Mouse (Mus musculus): ENCODE results near the gene Iqcj. TPM values are rescaled to one million over a fixed set of nuclear protein-coding genes. Genes with fewer than 3 reads are reported as not detected.

Iqcj gene
- 0.75 and 1.1 TPM in 2 replicates for polyA plus RNA-seq (2015; fragmentation: Nextera tagmentation; extraction: Ambion mirVana)

- WGBS = 38% methylated on average over 15 of the region's 15 CpGs
- peak within 1 kb of the TSS; percentile 33 for H3K9ac ChIP-seq
- H3K27ac ChIP-seq (replicated peaks) = peak within 1 kb of the TSS; percentile 76
- peaks cover 16% of the 10 kb centered on the region for H3K4me1 ChIP-seq (replicated peaks)
- peak within 1 kb of the TSS; percentile 53 for H3K4me2 ChIP-seq
- H3K4me3 ChIP-seq = peak within 1 kb of the TSS; percentile 35
- H3K9me3 ChIP-seq = no peaks in the 10 kb centered on the region
- peak; percentile 51; the same call in 1 of the 2 replicates for ATAC-seq (ENCODE audit: low FRiP score, low read depth)
- no peaks in the 10 kb centered on the region for H3K36me3 ChIP-seq
- no peaks in the 10 kb centered on the region for H3K27me3 ChIP-seq
Observed at GRCm38 (mm10) chr3:67892026-67892705, at the start of gene Iqcj, which contains the start of gene Iqschfp. Gene Iqcj (plus strand): TSS chr3:67892220. Gene Iqschfp (plus strand): TSS chr3:67892232.

DNA sequence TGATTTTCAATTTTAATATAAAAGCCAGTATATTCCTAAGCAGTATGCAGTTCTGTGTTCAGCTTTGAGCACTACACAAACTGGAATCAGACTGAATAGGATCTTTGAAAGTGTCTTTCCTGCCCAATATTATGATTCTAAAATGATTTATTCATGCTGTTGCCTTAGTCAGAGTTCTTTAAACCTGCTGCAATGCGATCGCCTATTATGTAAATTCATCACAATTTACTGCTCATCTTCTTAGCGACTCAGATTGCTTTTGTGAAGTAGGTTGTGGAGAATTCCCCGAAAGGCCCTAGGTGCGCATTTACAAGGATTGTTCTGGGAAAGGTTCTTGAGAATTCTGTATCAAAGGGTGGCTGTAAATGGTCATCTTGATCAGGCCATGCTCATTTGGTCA lies 39.6 kb upstream of the Iqcj start:
- Histone ChIP-seq H3K4me1 (replicated peaks) (no peaks in the 10 kb centered on the region), H3K9me3 (no peaks in the 10 kb centered on the region), H3K9ac (no peak overlapping the region), H3K36me3 (no peaks in the 10 kb centered on the region), H3K27me3 (no peaks in the 10 kb centered on the region), H3K4me3 (no peak overlapping the region), H3K27ac (replicated peaks) (no peak overlapping the region), H3K4me2 (no peak overlapping the region)
- ATAC-seq (ENCODE audit: low FRiP score, low read depth) = no peak
- 69% methylated on average over 5 of the region's 5 CpGs for WGBS

- Histone ChIP-seq H3K27me3 (no peaks in the 10 kb centered on the region), H3K4me2 (no peak overlapping the region), H3K4me1 (replicated peaks) (no peaks in the 10 kb centered on the region), H3K9me3 (no peaks in the 10 kb centered on the region), H3K9ac (no peak overlapping the region), H3K36me3 (no peaks in the 10 kb centered on the region), H3K27ac (replicated peaks) (no peak overlapping the region), H3K4me3 (no peak overlapping the region)
- no peak for ATAC-seq (ENCODE audit: low FRiP score, low read depth)
- 95% methylated on average over 3 of the region's 3 CpGs for WGBS
Observed at GRCm38 (mm10) chr3:67861524-67861923, 30.5 kb upstream of the Iqcj start.

GRCm38 (mm10) chr3:67867420-67868065 lies 24.5 kb upstream of the Iqcj start:
- H3K4me1 ChIP-seq (replicated peaks) = no peaks in the 10 kb centered on the region
- H3K9me3 ChIP-seq = no peaks in the 10 kb centered on the region
- no peak overlapping the region for H3K4me3 ChIP-seq
- WGBS = 55% methylated on average over 13 of the region's 13 CpGs
- ATAC-seq (ENCODE audit: low FRiP score, low read depth) = no peak
- no peaks in the 10 kb centered on the region for H3K27me3 ChIP-seq
- H3K27ac ChIP-seq (replicated peaks) = no peak overlapping the region; the same call in 1 of the 2 replicates
- H3K9ac ChIP-seq = no peak overlapping the region
- no peak overlapping the region for H3K4me2 ChIP-seq
- no peaks in the 10 kb centered on the region for H3K36me3 ChIP-seq

DNA sequence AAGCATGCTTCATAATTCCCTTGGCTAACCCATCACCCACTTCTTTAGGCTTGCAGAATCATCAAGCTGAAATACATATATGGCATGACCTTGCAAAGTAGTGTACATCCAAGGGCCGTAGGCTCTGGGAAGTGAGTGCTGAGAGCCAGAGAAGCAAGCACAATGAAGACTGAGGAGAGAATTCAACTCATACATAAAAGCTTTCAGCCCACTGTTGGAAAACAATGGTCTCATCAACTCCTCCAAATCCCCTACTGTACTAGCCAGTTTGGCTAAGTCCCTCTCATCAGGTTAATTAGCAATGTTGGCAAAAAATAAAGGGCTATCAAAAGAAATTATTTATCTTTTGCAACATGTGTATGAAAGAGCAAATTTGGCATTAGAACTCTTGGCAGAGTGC lies 22.6 kb upstream of the Iqcj start:
- Histone ChIP-seq H3K4me1 (replicated peaks) (no peaks in the 10 kb centered on the region), H3K4me3 (no peak overlapping the region), H3K36me3 (no peaks in the 10 kb centered on the region), H3K9ac (no peak overlapping the region), H3K27ac (replicated peaks) (no peak overlapping the region), H3K27me3 (no peaks in the 10 kb centered on the region), H3K4me2 (no peak overlapping the region), H3K9me3 (no peaks in the 10 kb centered on the region)
- 59% methylated on average over 1 of the region's 1 CpGs for WGBS
- no peak for ATAC-seq (ENCODE audit: low FRiP score, low read depth)

- H3K4me2 ChIP-seq = no peak overlapping the region
- H3K27me3 ChIP-seq = no peaks in the 10 kb centered on the region
- no peak for ATAC-seq (ENCODE audit: low FRiP score, low read depth)
- 80% methylated on average over 4 of the region's 4 CpGs for WGBS
- H3K4me1 ChIP-seq (replicated peaks) = no peaks in the 10 kb centered on the region
- H3K27ac ChIP-seq (replicated peaks) = no peak overlapping the region
- no peak overlapping the region for H3K4me3 ChIP-seq
- H3K9me3 ChIP-seq = no peaks in the 10 kb centered on the region
- H3K9ac ChIP-seq = no peak overlapping the region
- H3K36me3 ChIP-seq = no peaks in the 10 kb centered on the region
Observed at GRCm38 (mm10) chr3:67877253-67877652, 14.8 kb upstream of the Iqcj start.

DNA sequence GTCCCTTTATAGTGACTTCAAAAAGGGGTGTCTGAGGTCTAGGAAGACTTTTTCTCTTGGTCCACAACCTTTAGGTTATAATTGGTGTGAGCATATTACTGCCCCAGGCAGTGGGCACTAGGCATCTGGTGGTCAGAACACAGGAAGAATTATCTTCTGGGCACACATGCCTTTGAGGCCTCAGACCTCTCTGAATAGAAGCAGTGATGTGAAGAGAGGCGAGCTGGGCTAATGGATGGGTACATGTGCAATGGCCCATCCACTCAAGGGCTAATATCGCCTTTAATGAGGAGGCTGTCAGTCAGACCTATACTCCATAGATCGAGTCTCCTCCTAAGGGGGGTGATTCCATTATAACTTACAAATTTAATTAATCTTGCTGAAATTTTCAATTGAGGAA lies 7.7 kb upstream of the Iqcj start:
- Histone ChIP-seq H3K9ac (no peak overlapping the region), H3K36me3 (no peaks in the 10 kb centered on the region), H3K27me3 (no peaks in the 10 kb centered on the region), H3K4me3 (no peak overlapping the region), H3K9me3 (no peaks in the 10 kb centered on the region), H3K4me1 (replicated peaks) (no peaks in the 10 kb centered on the region), H3K27ac (replicated peaks) (no peak overlapping the region), H3K4me2 (no peak overlapping the region)
- 53% methylated on average over 3 of the region's 3 CpGs for WGBS
- no peak for ATAC-seq (ENCODE audit: low FRiP score, low read depth)

DNA sequence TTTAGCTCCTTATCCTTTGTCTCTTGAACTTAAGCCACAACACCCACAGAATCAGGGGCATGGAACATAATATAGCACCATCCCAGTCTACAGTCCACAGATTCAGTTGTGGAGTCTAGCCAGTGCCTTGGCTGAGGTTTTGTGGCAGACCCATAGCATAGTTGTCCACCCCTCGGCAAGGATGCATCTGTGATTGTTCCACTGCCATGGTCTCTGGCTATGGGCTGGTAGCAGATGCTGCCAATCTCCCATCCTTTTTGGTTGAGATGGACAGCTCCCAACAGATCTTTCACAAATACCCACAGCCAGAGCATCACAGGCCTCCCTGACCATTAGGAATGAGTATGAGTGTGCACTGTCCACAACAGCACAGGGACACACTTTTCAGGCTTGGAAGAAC lies 5.8 kb upstream of the Iqcj start:
- H3K9ac ChIP-seq = no peak overlapping the region

DNA sequence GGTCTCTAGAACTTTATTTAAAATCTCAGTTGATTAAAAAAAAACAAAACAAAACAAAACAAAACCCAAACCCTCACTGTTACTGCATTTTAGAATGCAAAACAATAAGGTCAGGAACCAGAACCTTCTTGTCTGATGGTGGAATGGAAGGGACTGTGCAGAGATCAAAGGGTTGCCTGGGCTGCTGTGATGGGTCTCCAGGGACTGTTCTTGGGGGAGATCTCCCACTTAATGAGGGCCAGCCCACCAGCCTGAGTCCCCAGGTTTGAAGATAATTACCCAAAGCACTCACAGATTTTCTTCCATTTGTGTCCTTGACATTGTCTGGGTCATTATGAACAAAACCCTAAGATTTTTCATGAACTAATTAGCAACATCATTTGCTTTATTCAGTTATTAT lies 4.8 kb upstream of the Iqcj start:
- no peaks in the 10 kb centered on the region for H3K9me3 ChIP-seq
- no peak overlapping the region for H3K27ac ChIP-seq (replicated peaks)
- no peak overlapping the region for H3K4me2 ChIP-seq
- H3K4me3 ChIP-seq = no peak overlapping the region
- peaks cover 5% of the 10 kb centered on the region for H3K4me1 ChIP-seq (replicated peaks)
- H3K27me3 ChIP-seq = no peaks in the 10 kb centered on the region
- H3K9ac ChIP-seq = no peak overlapping the region
- no peak for ATAC-seq (ENCODE audit: low FRiP score, low read depth)
- H3K36me3 ChIP-seq = no peaks in the 10 kb centered on the region

More for the DNA sequence above, 5.8 kb upstream of the Iqcj start:
- WGBS = 79% methylated on average over 1 of the region's 1 CpGs
- no peaks in the 10 kb centered on the region for H3K36me3 ChIP-seq
- no peak overlapping the region for H3K4me2 ChIP-seq
- H3K4me1 ChIP-seq (replicated peaks) = no peaks in the 10 kb centered on the region
- no peak overlapping the region for H3K4me3 ChIP-seq
- H3K9me3 ChIP-seq = no peaks in the 10 kb centered on the region
- no peaks in the 10 kb centered on the region for H3K27me3 ChIP-seq
- H3K27ac ChIP-seq (replicated peaks) = no peak overlapping the region
- ATAC-seq (ENCODE audit: low FRiP score, low read depth) = no peak

GRCm38 (mm10) chr3:67892768-67893167 lies 748 bp downstream of the Iqcj start:
- Histone ChIP-seq H3K27ac (replicated peaks) (peak overlapping the region; percentile 76), H3K36me3 (no peaks in the 10 kb centered on the region), H3K4me2 (peak overlapping the region; percentile 53), H3K4me3 (peak overlapping the region; percentile 35), H3K9ac (peak overlapping the region; percentile 26; the same call in 1 of the 2 replicates), H3K4me1 (replicated peaks) (peaks cover 16% of the 10 kb centered on the region), H3K27me3 (no peaks in the 10 kb centered on the region), H3K9me3 (no peaks in the 10 kb centered on the region)
- WGBS = 56% methylated on average over 10 of the region's 10 CpGs
- ATAC-seq (ENCODE audit: low FRiP score, low read depth) = peak; percentile 68

- H3K36me3 ChIP-seq = no peaks in the 10 kb centered on the region
- no peak overlapping the region for H3K4me3 ChIP-seq
- 83% methylated on average over 4 of the region's 4 CpGs for WGBS
- no peaks in the 10 kb centered on the region for H3K9me3 ChIP-seq
- no peaks in the 10 kb centered on the region for H3K4me1 ChIP-seq (replicated peaks)
- no peak overlapping the region for H3K9ac ChIP-seq
- ATAC-seq (ENCODE audit: low FRiP score, low read depth) = no peak
- H3K27me3 ChIP-seq = no peaks in the 10 kb centered on the region
- no peak overlapping the region for H3K4me2 ChIP-seq
- no peak overlapping the region for H3K27ac ChIP-seq (replicated peaks)
Observed at GRCm38 (mm10) chr3:67902517-67902916, 10.5 kb downstream of the Iqcj start.

GRCm38 (mm10) chr3:67908586-67908985 lies 16.6 kb downstream of the Iqcj start:
- 75% methylated on average over 2 of the region's 2 CpGs for WGBS
- no peak overlapping the region for H3K27ac ChIP-seq (replicated peaks)
- no peaks in the 10 kb centered on the region for H3K9me3 ChIP-seq
- no peak overlapping the region for H3K4me3 ChIP-seq
- no peak overlapping the region for H3K9ac ChIP-seq
- H3K36me3 ChIP-seq = no peaks in the 10 kb centered on the region
- no peak for ATAC-seq (ENCODE audit: low FRiP score, low read depth)
- no peaks in the 10 kb centered on the region for H3K4me1 ChIP-seq (replicated peaks)
- H3K27me3 ChIP-seq = no peaks in the 10 kb centered on the region
- H3K4me2 ChIP-seq = no peak overlapping the region

All from hindbrain, embryonic 15.5 days (tissue).